Comparison of ENCODE assay signal across 15 mouse cellular contexts in the genomic region with DNA sequence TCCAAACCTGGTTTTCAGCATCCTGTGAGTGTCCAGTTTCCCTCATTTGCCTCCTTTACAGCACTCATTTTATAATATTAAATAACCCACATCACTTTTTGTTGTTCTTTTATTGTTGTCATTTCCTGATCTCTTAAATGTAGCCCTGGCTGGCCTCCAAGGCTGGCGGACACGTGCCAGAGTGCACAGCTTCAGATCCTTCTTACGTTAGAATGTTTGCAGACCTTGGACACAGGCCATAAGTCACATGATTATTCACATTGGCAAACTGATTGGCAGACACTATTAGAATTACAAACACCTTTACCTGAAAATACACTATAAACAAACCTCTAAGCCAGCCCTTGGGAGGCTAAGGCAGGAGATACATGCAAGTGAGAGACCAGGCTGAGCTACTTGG. TPM values are rescaled to one million over a fixed set of nuclear protein-coding genes. Genes with fewer than 3 reads are reported as not detected.
DNase-seq lines count a peak whose midpoint lies in the region; ATAC-seq and TF ChIP-seq lines count a peak whose summit lies in the region.
"Had no signal": no experiment of that assay in that cellular context is flagged by ENCODE, and none has a peak within 500 bp of the region (broad histone marks: within the 10 kb centered on the region; RNA-seq: fewer than 3 reads in every experiment).

No protein-coding gene starts in this region.

- no peak overlapping the region for H3K27ac ChIP-seq in liver, adult 2 months (replicated peaks; ENCODE audit: insufficient read depth, low read depth, low read length)
- H3K27ac ChIP-seq in liver, postnatal 0 days (ENCODE audit: low read depth), result no peak overlapping the region
- no peak overlapping the region for H3K27ac ChIP-seq in forebrain, embryonic 13.5 days
- H3K27ac ChIP-seq: neural tube, embryonic 12.5 days had no signal

- no peak overlapping the region for H3K9ac ChIP-seq in liver, adult 2 months (ENCODE audit: low read depth, low read length)
- no peak overlapping the region for H3K9ac ChIP-seq in liver, postnatal 0 days (replicated peaks)
- H3K9ac ChIP-seq in forebrain, embryonic 13.5 days, result no peak overlapping the region
- H3K9ac ChIP-seq: neural tube, embryonic 12.5 days had no signal

- TF ChIP-seq EP300 in liver, postnatal 0 days (IDR thresholded peaks at IDR 0.05; ENCODE audit: low read depth), result no peak

- ATAC-seq in liver, postnatal 0 days, result no peak
- ATAC-seq in forebrain, embryonic 13.5 days, result no peak
- ATAC-seq: activated CD4-positive, CD25-positive, alpha-beta regulatory T cell, adult 4 months; intestine, embryonic 16.5 days had no signal

- DNase-seq in cerebellum, postnatal 10 days, result peak; percentile 70 to 76
- DNase-seq in cerebellum, adult 11 months, result no peak
- DNase-seq in liver, adult 2 months (ENCODE audit: extremely low read depth, low read depth, low spot score), result peak; percentile 76
- DNase-seq in liver, postnatal 0 days, result no peak
- peak; percentile 10 for DNase-seq in large intestine, adult 2 months (ENCODE audit: low read depth, low spot score)
- DNase-seq in ovary, postnatal 36 days (ENCODE audit: low spot score), result peak; percentile 41
- DNase-seq in retina, embryonic 14.5 days (ENCODE audit: low spot score), result no peak
- DNase-seq: cerebellum, adult 8-10 months had no signal

- H3K4me2 ChIP-seq in liver, postnatal 0 days (ENCODE audit: low read depth, low read length), result no peak overlapping the region
- H3K4me2 ChIP-seq in forebrain, embryonic 13.5 days, result no peak overlapping the region
- H3K4me2 ChIP-seq: neural tube, embryonic 12.5 days had no signal

- no peaks in the 10 kb centered on the region for H3K36me3 ChIP-seq in liver, adult 2 months (ENCODE audit: control insufficient read depth, insufficient read depth, low read length)
- no peaks in the 10 kb centered on the region for H3K36me3 ChIP-seq in liver, postnatal 0 days (replicated peaks; ENCODE audit: insufficient read depth, low read length)
- no peaks in the 10 kb centered on the region for H3K36me3 ChIP-seq in forebrain, embryonic 13.5 days (ENCODE audit: poor library complexity, severe bottlenecking)
- H3K36me3 ChIP-seq: neural tube, embryonic 12.5 days had no signal

- H3K79me2 ChIP-seq in liver, adult 2 months (ENCODE audit: control insufficient read depth, insufficient read depth, low read length), result no peaks in the 10 kb centered on the region

- 9% methylated on average over 3 of the region's 3 CpGs for WGBS in liver, adult 2 months
- 65% methylated on average over 3 of the region's 3 CpGs for WGBS in liver, postnatal 0 days (ENCODE audit: insufficient replicate concordance)
- WGBS in large intestine, adult 2 months, result 11% methylated on average over 3 of the region's 3 CpGs
- 62% methylated on average over 3 of the region's 3 CpGs for WGBS in forebrain, embryonic 13.5 days

- no peak for TF ChIP-seq POLR2A in liver, adult 2 months (IDR thresholded peaks at IDR 0.05; ENCODE audit: extremely low read depth, insufficient read depth, low read length)

- H3K4me3 ChIP-seq in liver, adult 2 months (ENCODE audit: insufficient read depth, low read depth, low read length), result no peak overlapping the region
- no peak overlapping the region for H3K4me3 ChIP-seq in liver, postnatal 0 days (ENCODE audit: low read depth, low read length)
- no peak overlapping the region for H3K4me3 ChIP-seq in forebrain, embryonic 13.5 days
- H3K4me3 ChIP-seq: neural tube, embryonic 12.5 days had no signal

- no peak for TF ChIP-seq CTCF in liver, adult 2 months (IDR thresholded peaks at IDR 0.05; ENCODE audit: low read depth, low read length)
- TF ChIP-seq CTCF in liver, postnatal 0 days (IDR thresholded peaks at IDR 0.05; ENCODE audit: low read depth), result no peak

- no peaks in the 10 kb centered on the region for H3K4me1 ChIP-seq in liver, adult 2 months (ENCODE audit: control insufficient read depth, insufficient read depth, low read length)
- no peaks in the 10 kb centered on the region for H3K4me1 ChIP-seq in liver, postnatal 0 days (ENCODE audit: insufficient read depth)
- no peaks in the 10 kb centered on the region for H3K4me1 ChIP-seq in forebrain, embryonic 13.5 days
- H3K4me1 ChIP-seq: neural tube, embryonic 12.5 days had no signal

- no peaks in the 10 kb centered on the region for H3K9me3 ChIP-seq in liver, postnatal 0 days (ENCODE audit: low read length)
- no peaks in the 10 kb centered on the region for H3K9me3 ChIP-seq in forebrain, embryonic 13.5 days (replicated peaks)
- H3K9me3 ChIP-seq: neural tube, embryonic 12.5 days had no signal

- no peaks in the 10 kb centered on the region for H3K27me3 ChIP-seq in liver, adult 2 months (ENCODE audit: control insufficient read depth, insufficient read depth, low read length)
- H3K27me3 ChIP-seq in liver, postnatal 0 days (ENCODE audit: insufficient read depth, low read length), result no peaks in the 10 kb centered on the region
- H3K27me3 ChIP-seq in forebrain, embryonic 13.5 days, result no peaks in the 10 kb centered on the region
- H3K27me3 ChIP-seq: neural tube, embryonic 12.5 days had no signal

RNA-seq across cellular contexts. Expression of a gene that starts 1.2 kb away (rescaled TPM):
- total RNA-seq in liver, adult 2 months (2014; rRNA removed), result not detected in 2 replicates
- polyA plus RNA-seq in liver, adult 2 months (2012; rRNA removed), result not detected in 2 replicates
- not detected in 2 replicates for polyA plus RNA-seq in liver, postnatal 0 days (2015; fragmentation: Nextera tagmentation; extraction: Ambion mirVana)
- polyA plus RNA-seq in large intestine, adult 2 months (2012; rRNA removed), result 0.05 and 0.07 TPM in 2 replicates
- 0.21 and 0.30 TPM in 2 replicates for polyA plus RNA-seq in forebrain, embryonic 13.5 days (2015; fragmentation: Nextera tagmentation; extraction: Ambion mirVana)
- total RNA-seq: ES-E14; left cerebral cortex, postnatal 25 days; megakaryocyte, adult 5-6 weeks had no signal
- polyA plus RNA-seq: intestine, embryonic 16.5 days; neural tube, embryonic 12.5 days had no signal

Comparison
In these comparisons a context has a peak if more than half of its experiments do, and no peak if none do; other contexts are left out.
1. DNase-seq: peak in cerebellum, postnatal 10 days (2 of 2), liver, adult 2 months (single experiment), large intestine, adult 2 months (single experiment) and ovary, postnatal 36 days (single experiment); none in cerebellum, adult 11 months (single experiment), liver, postnatal 0 days (single experiment) and retina, embryonic 14.5 days (single experiment).